Mouse (Mus musculus): ENCODE data around the gene Slc6a4.
"Not testable (repeated sequence)": the region's sequence is repeated elsewhere in the genome, so short reads cannot be mapped to it uniquely, and the experiment has no call there.

The Slc6a4 gene

GRCm38 (mm10) chr11:77019539-77019938, 21.1 kb downstream of the Slc6a4 start:
- no peak for DNase-seq (ENCODE audit: low spot score)

- DNase-seq (ENCODE audit: low spot score) = no peak
These were observed 23.5 kb downstream of the Slc6a4 start for GRCm38 (mm10) chr11:77021749-77022396.

DNA sequence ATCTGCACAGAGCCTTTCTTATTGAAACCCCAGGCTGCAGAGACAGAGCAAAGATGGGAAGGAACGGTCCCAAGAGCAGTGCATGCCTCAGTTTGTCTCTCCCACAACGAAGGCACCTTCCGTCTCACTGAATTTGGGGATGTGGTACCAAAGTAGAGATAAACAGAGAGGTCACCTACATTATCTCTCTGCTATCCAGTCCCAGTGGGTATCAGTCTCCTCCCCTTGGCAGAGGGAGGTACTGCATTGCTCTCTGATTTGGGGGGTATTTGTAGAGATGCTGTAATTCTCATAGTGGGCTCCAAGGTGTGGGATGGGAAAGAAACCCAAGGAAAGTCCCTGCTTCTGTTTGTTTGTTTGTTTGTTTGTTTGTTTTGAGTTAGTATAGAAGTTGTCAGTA, 28.2 kb downstream of the Slc6a4 start:
- DNase-seq (ENCODE audit: low spot score) = no peak

DNA sequence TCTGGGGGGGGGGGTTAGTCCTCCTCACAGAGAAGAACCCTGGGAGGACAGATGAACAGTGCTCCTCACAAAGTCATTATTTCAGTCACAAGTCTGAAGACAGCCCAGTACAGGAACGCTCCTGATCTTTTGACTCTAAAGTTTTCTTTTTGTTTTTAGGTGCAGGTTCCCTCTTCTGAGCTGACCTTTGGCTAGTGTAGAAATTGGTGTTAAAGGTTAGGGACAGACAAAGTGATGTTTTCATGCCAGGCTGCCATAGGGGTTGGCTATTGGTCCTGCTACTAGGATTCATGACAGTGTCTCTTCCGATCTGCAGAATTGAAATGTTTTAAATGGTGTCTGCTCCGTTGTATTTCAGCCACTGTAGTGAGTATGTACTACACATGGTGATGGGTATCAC, 29.8 kb downstream of the Slc6a4 start:
- DNase-seq (ENCODE audit: low spot score) = no peak

DNA sequence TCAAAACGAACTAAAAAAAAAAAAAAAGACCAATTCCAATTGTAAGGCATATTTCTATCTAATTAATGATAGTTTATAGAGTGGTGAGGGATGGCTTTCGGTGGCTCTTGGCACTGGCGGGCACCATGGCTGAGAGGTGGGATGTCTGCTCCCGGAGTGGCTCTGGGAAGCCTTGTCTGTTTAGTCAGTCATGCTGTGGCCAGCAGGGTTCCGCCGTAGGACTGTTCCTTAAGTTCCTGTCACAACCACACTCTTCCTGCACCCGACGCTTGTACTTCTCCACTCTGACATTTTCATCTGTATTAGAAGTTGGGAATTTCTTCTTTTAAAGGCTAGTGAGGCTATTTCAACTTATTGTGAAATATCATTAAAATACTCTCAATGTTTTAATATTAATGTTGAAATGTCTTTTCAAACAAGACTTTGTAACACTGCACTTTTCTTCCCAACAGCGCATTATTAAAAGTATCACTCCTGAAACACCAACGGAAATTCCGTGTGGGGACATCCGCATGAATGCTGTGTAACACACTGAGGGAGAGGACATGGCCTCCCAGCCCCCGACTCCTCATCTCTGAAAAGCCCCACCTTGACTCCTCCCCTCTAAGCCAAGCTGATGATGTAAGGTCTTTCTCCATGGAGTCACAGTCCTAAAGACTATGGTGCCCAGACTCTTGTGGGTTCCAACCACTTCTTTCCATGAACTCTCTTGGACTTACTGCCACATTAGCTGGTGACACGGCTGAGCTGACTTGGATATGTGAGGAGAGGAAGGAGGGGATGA, 32.9 kb downstream of the Slc6a4 start:
- DNase-seq (ENCODE audit: low spot score) = no peak

GRCm38 (mm10) chr11:77041891-77042290, 43.5 kb downstream of the Slc6a4 start:
- no peak for DNase-seq (ENCODE audit: low spot score)

GRCm38 (mm10) chr11:77042816-77043215, 44.4 kb downstream of the Slc6a4 start:
- no peak for DNase-seq (ENCODE audit: low spot score)

- DNase-seq (ENCODE audit: low spot score) = peak; percentile 17
These were observed 63.5 kb downstream of the Slc6a4 start for GRCm38 (mm10) chr11:77061951-77062350.

DNA sequence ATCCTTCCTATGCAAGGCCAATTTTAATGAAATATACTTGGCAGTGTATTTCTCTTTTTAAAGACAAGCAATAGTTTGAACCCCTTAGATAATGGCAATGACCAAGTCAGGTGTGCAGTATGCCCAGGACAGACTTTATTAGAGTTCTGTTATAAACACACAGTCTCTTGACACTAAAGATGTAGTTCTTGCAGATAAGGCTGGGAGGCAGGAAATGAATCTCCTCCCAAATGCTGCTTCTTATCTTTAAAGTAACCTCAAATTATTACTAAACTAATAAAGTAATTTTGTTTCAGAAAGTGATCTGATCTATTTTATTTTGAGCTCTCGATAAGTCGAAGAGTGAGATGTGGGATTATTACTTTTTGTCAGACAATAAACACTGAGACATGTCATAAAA, 65.0 kb downstream of the Slc6a4 start:
- DNase-seq (ENCODE audit: low spot score) = no peak

- DNase-seq (ENCODE audit: low spot score) = no peak
These were observed 70.4 kb downstream of the Slc6a4 start for GRCm38 (mm10) chr11:77068825-77069224.

- peak; percentile 26 for DNase-seq (ENCODE audit: low spot score)
These were observed 72.3 kb downstream of the Slc6a4 start for GRCm38 (mm10) chr11:77070721-77071120.

DNA sequence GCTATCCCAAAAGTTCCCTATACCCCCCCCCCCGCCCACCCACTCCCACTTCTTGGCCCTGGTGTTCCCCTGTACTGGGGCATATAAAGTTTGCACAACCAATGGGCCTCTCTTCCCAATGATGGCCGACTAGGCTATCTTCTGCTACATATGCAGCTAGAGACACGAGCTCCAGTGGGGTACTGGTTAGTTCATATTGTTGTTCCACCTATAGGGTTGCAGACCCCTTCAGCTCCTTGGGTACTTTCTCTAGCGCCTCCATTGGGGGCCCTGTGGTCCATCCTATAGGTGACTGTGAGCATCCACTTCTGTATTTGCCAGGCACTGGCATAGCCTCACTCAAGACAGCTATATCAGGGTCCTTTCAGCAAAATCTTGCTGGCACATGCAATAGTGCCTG, 78.9 kb downstream of the Slc6a4 start:
- not testable (repeated sequence) for DNase-seq (ENCODE audit: low spot score)

GRCm38 (mm10) chr11:77077792-77078191, 79.4 kb downstream of the Slc6a4 start:
- DNase-seq (ENCODE audit: low spot score) = no peak

DNA sequence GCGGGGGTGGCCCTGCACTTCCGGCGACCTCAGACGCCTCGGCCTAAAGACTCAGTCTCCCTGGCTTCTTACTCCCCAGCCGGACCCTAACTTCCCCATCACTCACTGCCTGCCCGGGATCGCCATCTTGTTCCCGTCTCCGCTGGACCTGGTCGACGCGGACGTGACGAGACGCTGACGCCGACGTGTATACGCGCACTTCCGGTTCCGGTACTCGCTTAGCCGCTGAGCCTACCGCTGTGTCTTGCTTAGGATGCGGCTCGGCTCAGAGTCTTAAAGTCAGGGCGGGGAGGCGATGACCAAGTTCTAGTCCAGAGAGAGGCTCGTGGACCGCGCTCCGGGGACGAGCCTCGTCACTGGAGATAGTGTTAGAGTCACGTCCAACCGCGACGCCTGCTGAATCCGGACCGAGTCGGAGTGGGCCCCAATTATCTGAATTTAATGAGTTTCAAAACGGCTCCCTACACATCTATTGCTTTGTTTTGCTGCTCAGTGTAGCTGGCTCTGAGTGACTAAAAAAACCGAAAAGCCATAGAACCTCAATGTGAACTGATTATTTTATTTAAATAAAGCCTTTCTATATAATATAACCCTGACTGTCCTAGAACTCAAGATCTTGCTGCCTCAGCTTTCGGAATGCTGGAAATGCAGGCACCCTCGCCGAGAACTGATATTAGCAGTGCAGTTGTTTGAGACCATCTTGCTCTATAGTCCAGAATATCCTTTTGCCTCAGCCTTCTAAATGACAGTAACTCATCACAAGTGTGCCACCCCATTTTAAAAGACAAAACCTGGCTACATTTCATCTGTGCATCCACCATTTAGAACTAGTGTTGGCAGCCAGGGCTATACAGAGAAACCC, 80.1 kb downstream of the Slc6a4 start, which contains the start of gene Nsrp1:
Gene Nsrp1 (minus strand): TSS at position 163 of the 862 bp plus-strand sequence.
- DNase-seq (ENCODE audit: low spot score) = peak; percentile 92

- DNase-seq (ENCODE audit: low spot score) = peak; percentile 28
These were observed 81.0 kb downstream of the Slc6a4 start for GRCm38 (mm10) chr11:77079361-77079760.
